Mouse (Mus musculus) forebrain, embryonic 14.5 days (tissue): ENCODE measurements around the gene Gstp1. TPM values are rescaled to one million over a fixed set of nuclear protein-coding genes. Genes with fewer than 3 reads are reported as not detected.
"Not testable (repeated sequence)": the region's sequence is repeated elsewhere in the genome, so short reads cannot be mapped to it uniquely, and the experiment has no call there.

Experiments used
- ATAC-seq: fragments of 200-750 bp; cut with Nextera tagmentation; 2 replicates; pipeline ENCODE4 v1.8.0; 2017; ENCODE audit warnings: mild to moderate bottlenecking, moderate library complexity
- DNase-seq: peaks from one replicate; pipeline ENCODE4 v3.0.0-alpha.2; 2015; ENCODE audit warnings: low spot score
- H3K27ac ChIP-seq: fragments of 300-500 bp; sonication (generic); 2 replicates; pipeline ENCODE4 v1.5.1; 2014; ENCODE audit warnings: low read depth, mild to moderate bottlenecking, control low read depth, low read length, moderate library complexity
- H3K27me3 ChIP-seq: fragments of 300-500 bp; sonication (generic); replicated peaks from 2 replicates; pipeline ENCODE4 v1.6.1; 2014; ENCODE audit warnings: low read length, control low read depth, mixed read lengths; ENCODE audit not compliant: control insufficient read depth, insufficient read depth
- H3K36me3 ChIP-seq: fragments of 300-500 bp; sonication (generic); 2 replicates; pipeline ENCODE4 v1.6.1; 2014; ENCODE audit warnings: low read length, control low read depth; ENCODE audit not compliant: control insufficient read depth, insufficient read depth
- H3K4me1 ChIP-seq: fragments of 300-500 bp; sonication (generic); 2 replicates; pipeline ENCODE4 v1.6.1; 2014; ENCODE audit warnings: antibody characterized with exemption, low read length, control low read depth; ENCODE audit not compliant: control insufficient read depth, insufficient read depth
- H3K4me2 ChIP-seq: fragments of 300-500 bp; sonication (generic); 2 replicates; pipeline ENCODE4 v1.6.1; 2014; ENCODE audit warnings: mild to moderate bottlenecking, control low read depth, low read length
- H3K4me3 ChIP-seq: fragments of 300-500 bp; sonication (generic); 2 replicates; pipeline ENCODE4 v1.5.1; 2014; ENCODE audit warnings: low read depth, low read length, control low read depth
- H3K9ac ChIP-seq: fragments of 300-500 bp; sonication (generic); 2 replicates; pipeline ENCODE4 v1.6.1; 2014; ENCODE audit warnings: mild to moderate bottlenecking, low read length, control low read depth, moderate library complexity
- H3K9me3 ChIP-seq: fragments of 300-500 bp; sonication (generic); replicated peaks from 2 replicates; pipeline ENCODE4 v1.6.1; 2016; ENCODE audit warnings: low read length, control low read depth, mixed read lengths; ENCODE audit not compliant: control insufficient read depth
- WGBS: fragments of 180-500 bp; shearing (Covaris S2); extraction: QIAGEN DNeasy Blood & Tissue Kit; methylation state at CpG from one replicate; pipeline ENCODE4 v1.1.7; 2014; 5-methylcytosine and 5-hydroxymethylcytosine counted together
- polyA plus RNA-seq: library from polyadenylated mRNA; unstranded; fragments of >200 nt; fragmentation: Nextera tagmentation; extraction: Ambion mirVana; gene quantifications from 2 replicates; pipeline ENCODE4 v1.2.1, GENCODE M21; 2014

Gstp1 gene
- polyA plus RNA-seq, 1 experiment from 2014 or later: 369 TPM

GRCm38 (mm10) chr19:4079594-4079993 is 41.8 kb upstream of the Gstp1 start:
- no peaks in the 10 kb centered on the region for H3K9me3 ChIP-seq
- no peaks in the 10 kb centered on the region for H3K27me3 ChIP-seq
- H3K4me2 ChIP-seq: no peak overlapping the region
- 82% methylated on average over 1 of the region's 1 CpGs for WGBS
- no peak overlapping the region for H3K4me3 ChIP-seq
- H3K4me1 ChIP-seq: no peaks in the 10 kb centered on the region
- no peak overlapping the region for H3K9ac ChIP-seq
- no peak overlapping the region for H3K27ac ChIP-seq
- DNase-seq: no peak
- H3K36me3 ChIP-seq: no peaks in the 10 kb centered on the region
- ATAC-seq: no peak

GRCm38 (mm10) chr19:4075531-4075930 is 37.7 kb upstream of the Gstp1 start:
- no peak for DNase-seq
- ATAC-seq: no peak

GRCm38 (mm10) chr19:4072706-4073424 is 35.1 kb upstream of the Gstp1 start:
- Histone ChIP-seq H3K4me1 (no peaks in the 10 kb centered on the region), H3K36me3 (no peaks in the 10 kb centered on the region), H3K27ac (no peak overlapping the region), H3K9me3 (no peaks in the 10 kb centered on the region), H3K4me2 (no peak overlapping the region), H3K9ac (no peak overlapping the region), H3K27me3 (no peaks in the 10 kb centered on the region; the same call in 1 of the 2 replicates), H3K4me3 (no peak overlapping the region)
- WGBS: 73% methylated on average over 6 of the region's 6 CpGs
- DNase-seq (no peak), ATAC-seq (no peak)

More at GRCm38 (mm10) chr19:4075531-4075930, 37.7 kb upstream of the Gstp1 start:
- 88% methylated on average over 1 of the region's 1 CpGs for WGBS
- no peaks in the 10 kb centered on the region for H3K4me1 ChIP-seq
- no peak overlapping the region for H3K4me2 ChIP-seq
- H3K9ac ChIP-seq: no peak overlapping the region
- H3K4me3 ChIP-seq: no peak overlapping the region
- no peaks in the 10 kb centered on the region for H3K9me3 ChIP-seq
- no peaks in the 10 kb centered on the region for H3K36me3 ChIP-seq
- H3K27me3 ChIP-seq: no peaks in the 10 kb centered on the region
- H3K27ac ChIP-seq: no peak overlapping the region

GRCm38 (mm10) chr19:4071406-4071805 is 33.6 kb upstream of the Gstp1 start:
- no peak overlapping the region for H3K9ac ChIP-seq
- DNase-seq (no peak), ATAC-seq (no peak)
- no peak overlapping the region for H3K4me2 ChIP-seq
- WGBS: 90% methylated on average over 6 of the region's 6 CpGs
- no peak overlapping the region for H3K27ac ChIP-seq
- H3K36me3 ChIP-seq: no peaks in the 10 kb centered on the region
- H3K9me3 ChIP-seq: no peaks in the 10 kb centered on the region
- H3K4me1 ChIP-seq: no peaks in the 10 kb centered on the region
- no peaks in the 10 kb centered on the region; the same call in 1 of the 2 replicates for H3K27me3 ChIP-seq
- H3K4me3 ChIP-seq: no peak overlapping the region

GRCm38 (mm10) chr19:4070756-4071155 is 33.0 kb upstream of the Gstp1 start:
- ATAC-seq (no peak), DNase-seq (no peak)
- Histone ChIP-seq H3K36me3 (no peaks in the 10 kb centered on the region), H3K4me2 (no peak overlapping the region), H3K9me3 (no peaks in the 10 kb centered on the region), H3K9ac (no peak overlapping the region), H3K27ac (no peak overlapping the region), H3K27me3 (no peaks in the 10 kb centered on the region; the same call in 1 of the 2 replicates), H3K4me3 (no peak overlapping the region), H3K4me1 (no peaks in the 10 kb centered on the region)
- WGBS: 80% methylated on average over 8 of the region's 8 CpGs

GRCm38 (mm10) chr19:4070311-4070710 is 32.5 kb upstream of the Gstp1 start:
- Histone ChIP-seq H3K4me3 (no peak overlapping the region), H3K4me1 (no peaks in the 10 kb centered on the region), H3K9me3 (no peaks in the 10 kb centered on the region), H3K36me3 (no peaks in the 10 kb centered on the region), H3K9ac (no peak overlapping the region), H3K27ac (no peak overlapping the region), H3K4me2 (no peak overlapping the region), H3K27me3 (no peaks in the 10 kb centered on the region; the same call in 1 of the 2 replicates)
- 74% methylated on average over 15 of the region's 15 CpGs for WGBS
- DNase-seq: no peak
- no peak for ATAC-seq

- no peak overlapping the region for H3K4me3 ChIP-seq
- ATAC-seq (no peak), DNase-seq (no peak)
- WGBS: 53% methylated on average over 15 of the region's 15 CpGs
- H3K9ac ChIP-seq: no peak overlapping the region
- H3K27me3 ChIP-seq: no peaks in the 10 kb centered on the region; the same call in 1 of the 2 replicates
- no peak overlapping the region for H3K4me2 ChIP-seq
- H3K27ac ChIP-seq: no peak overlapping the region
- H3K36me3 ChIP-seq: no peaks in the 10 kb centered on the region
- no peaks in the 10 kb centered on the region for H3K9me3 ChIP-seq
- H3K4me1 ChIP-seq: no peaks in the 10 kb centered on the region
Observed at GRCm38 (mm10) chr19:4068717-4069410, 31.1 kb upstream of the Gstp1 start.

- ATAC-seq, H3K4me3 ChIP-seq, H3K9ac ChIP-seq, H3K27ac ChIP-seq, H3K4me1 ChIP-seq, DNase-seq, H3K36me3 ChIP-seq, H3K4me2 ChIP-seq, H3K9me3 ChIP-seq, H3K27me3 ChIP-seq: not testable (repeated sequence)
- WGBS: 92% methylated on average over 2 of the region's 2 CpGs
Observed at GRCm38 (mm10) chr19:4068242-4068641, 30.5 kb upstream of the Gstp1 start.

- H3K27ac ChIP-seq: no peak overlapping the region
- H3K9ac ChIP-seq: no peak overlapping the region
- no peak overlapping the region for H3K4me2 ChIP-seq
- no peaks in the 10 kb centered on the region for H3K36me3 ChIP-seq
- ATAC-seq (no peak), DNase-seq (no peak)
- no peaks in the 10 kb centered on the region; the same call in 1 of the 2 replicates for H3K27me3 ChIP-seq
- no peaks in the 10 kb centered on the region for H3K4me1 ChIP-seq
- H3K4me3 ChIP-seq: no peak overlapping the region
- no peaks in the 10 kb centered on the region for H3K9me3 ChIP-seq
Observed at GRCm38 (mm10) chr19:4066877-4067276, 29.1 kb upstream of the Gstp1 start.
